Mouse (Mus musculus): Measurements from ENCODE around the gene Meltf.
A peak's percentile ranks its signal among the peaks of the same experiment; 100 is the strongest.

The Meltf gene

DNA sequence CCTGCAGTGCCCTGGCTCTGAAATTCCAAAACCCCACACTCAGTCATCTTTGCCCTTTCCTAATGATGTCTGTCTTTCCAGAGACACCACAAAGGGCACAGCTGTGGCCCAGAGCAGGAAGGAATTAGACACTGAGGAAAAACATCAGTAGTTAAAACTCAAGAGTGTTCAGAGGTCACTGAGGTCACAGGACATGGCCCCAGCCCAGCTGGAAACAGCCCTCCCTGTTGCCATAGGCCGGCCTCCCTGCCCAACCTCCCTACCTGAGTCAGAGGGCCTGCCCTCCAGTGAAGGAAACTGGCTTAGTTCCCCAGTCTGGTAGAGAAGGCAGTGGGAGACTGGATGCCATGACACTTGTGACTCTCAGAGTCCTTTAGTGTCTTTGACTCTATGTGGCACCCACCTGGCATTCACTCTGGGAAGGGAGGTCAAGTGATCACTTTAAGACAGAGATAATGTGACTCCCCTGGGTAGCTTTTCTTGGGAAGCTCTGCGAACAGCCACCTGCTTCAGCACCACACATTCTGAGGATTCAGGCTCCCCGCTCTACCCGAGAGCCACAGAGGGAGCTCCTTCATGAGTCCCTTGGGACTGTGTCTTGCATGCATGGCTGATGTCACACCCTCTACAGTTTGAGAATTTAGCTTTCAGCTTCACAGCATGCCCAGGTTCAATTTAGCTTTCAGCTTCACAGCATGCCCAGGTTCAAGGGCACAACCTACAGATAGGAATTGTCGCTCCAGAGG is 15.0 kb downstream of the Meltf start:
- no peak for DNase-seq (ENCODE audit: low read depth)

DNA sequence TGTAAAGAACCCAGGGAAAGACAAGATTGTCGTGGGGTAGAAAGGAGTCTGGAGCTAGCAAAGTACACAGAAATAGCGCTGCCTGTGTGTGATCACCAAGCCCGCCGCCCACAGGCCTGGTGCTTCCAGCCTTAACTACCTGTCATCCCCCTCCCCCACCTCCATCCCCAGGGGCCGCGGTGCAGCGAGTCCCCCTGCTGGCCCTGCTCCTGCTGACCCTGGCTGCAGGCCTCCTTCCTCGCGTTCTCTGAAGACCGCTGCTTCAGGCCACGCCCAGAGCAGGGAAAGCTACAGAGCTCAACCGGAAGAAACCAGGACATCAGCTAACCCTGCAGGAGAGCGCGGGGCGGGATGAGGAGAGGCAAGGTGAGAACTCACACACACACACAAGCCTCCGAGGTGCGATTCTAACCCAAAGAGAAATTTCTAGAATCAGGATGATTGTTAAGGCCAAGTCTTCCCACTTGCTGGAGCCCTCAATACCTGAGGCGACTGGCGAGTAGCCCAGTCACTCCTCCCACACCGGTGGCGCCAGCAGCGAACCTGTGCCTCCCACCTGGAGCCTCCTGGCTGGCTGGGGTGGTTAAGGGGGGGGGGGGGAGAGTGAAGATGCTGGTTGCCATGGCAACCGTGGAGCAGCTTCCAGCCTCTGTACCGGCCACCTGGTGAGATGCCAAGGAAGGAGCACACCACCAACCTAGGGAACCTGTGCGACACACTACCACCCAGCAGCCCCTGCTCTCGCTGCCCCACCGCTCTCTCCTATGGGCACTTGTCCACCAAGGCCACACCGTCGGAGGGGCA is 18.6 kb downstream of the Meltf start:
- DNase-seq (ENCODE audit: low read depth), result no peak

DNA sequence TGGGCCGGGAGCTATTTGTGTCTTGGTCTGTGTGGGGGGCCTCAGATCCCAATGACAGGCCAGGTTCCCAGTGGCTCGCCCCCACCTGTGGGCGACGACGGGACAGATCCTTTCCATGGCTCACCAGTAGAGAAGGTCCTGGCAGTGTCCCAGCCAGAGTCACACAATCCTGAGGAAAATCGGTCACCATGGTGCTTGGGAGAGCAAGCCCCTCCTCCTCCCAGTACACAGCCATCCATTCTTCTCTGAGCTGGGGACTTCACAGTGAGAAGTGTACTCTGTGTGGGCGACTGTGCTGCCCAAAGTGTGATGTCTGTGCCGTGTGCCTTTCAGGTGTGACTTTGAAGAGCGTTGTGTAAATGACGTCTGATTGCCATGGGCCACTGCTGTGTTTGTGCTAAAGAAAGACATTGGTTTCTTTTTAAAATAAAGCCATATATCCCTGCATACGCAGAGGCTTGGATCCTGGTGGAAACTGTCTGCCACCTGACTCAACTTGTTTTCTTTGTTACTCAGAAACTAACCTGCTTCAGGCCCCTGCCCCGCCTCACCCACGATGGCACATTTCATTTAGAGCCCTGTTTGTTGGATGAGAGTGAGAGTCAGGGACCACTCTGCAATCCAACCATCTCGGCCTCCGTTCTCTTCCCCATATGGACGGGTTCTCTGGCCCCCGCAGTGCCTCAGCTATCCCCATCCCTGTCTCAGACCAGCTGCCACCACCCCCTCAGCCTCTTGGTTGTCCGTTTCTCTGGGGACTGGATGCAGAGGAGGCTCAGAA is 20.1 kb downstream of the Meltf start:
- DNase-seq (ENCODE audit: low read depth), result no peak

DNA sequence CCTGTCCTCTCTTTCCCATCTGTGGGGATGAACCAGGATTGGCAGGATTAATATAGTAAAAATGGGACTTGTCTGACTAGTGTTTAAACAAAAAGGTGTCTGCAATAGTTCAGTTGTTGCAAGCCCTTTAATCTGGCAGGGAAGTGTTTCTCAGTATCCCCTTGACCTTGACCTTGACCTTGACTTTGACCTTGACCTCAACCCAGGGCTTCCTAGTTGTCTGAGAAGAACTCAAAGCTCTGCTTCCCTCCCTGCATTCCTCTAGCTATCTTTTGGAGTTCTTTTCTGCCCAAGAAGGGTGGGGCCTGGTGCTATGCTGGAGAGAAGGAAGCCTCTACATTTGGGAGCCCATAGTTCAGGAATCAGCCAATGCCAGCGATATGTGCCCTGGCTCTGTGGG is 23.3 kb downstream of the Meltf start:
- no peak for DNase-seq (ENCODE audit: low read depth)

DNA sequence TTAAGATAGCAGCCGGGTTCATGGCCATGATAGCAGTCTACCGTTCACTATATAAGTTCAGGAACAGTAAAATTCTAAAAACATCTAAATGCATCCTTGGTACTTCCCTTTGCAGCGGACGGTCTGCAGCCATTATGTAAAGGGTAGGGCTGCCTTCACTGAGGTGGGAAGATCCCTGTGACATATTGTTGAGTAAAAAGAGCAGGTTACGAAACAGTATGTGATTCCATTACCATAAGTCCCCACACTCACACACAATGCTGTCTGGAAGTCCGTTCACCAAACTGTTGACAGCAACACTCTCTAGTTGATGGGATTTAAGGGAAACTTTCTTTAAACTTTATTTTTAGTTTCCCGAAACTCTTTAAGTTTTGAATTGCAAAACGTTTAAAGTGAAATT is 24.6 kb downstream of the Meltf start:
- no peak for DNase-seq (ENCODE audit: low read depth)

DNA sequence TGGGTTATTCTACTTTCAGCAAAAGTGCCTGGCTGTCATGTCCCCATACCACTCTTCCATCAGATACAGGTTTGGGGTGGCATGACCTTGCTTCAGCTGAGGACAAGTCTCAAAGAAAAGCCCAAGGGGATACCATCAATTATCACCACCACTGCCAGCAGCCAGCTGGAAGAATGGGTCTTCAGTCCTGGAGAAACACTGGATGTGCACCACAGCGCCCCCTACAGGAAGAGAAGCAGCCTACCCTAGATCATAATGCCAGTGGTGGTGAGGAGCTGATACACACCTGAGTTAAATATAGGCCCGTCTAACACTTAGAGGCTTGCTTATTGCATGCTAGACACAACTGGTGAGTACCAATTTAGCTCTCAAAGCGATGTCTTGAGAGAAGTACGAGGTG is 26.7 kb downstream of the Meltf start:
- peak; percentile 20 for DNase-seq (ENCODE audit: low read depth)

DNA sequence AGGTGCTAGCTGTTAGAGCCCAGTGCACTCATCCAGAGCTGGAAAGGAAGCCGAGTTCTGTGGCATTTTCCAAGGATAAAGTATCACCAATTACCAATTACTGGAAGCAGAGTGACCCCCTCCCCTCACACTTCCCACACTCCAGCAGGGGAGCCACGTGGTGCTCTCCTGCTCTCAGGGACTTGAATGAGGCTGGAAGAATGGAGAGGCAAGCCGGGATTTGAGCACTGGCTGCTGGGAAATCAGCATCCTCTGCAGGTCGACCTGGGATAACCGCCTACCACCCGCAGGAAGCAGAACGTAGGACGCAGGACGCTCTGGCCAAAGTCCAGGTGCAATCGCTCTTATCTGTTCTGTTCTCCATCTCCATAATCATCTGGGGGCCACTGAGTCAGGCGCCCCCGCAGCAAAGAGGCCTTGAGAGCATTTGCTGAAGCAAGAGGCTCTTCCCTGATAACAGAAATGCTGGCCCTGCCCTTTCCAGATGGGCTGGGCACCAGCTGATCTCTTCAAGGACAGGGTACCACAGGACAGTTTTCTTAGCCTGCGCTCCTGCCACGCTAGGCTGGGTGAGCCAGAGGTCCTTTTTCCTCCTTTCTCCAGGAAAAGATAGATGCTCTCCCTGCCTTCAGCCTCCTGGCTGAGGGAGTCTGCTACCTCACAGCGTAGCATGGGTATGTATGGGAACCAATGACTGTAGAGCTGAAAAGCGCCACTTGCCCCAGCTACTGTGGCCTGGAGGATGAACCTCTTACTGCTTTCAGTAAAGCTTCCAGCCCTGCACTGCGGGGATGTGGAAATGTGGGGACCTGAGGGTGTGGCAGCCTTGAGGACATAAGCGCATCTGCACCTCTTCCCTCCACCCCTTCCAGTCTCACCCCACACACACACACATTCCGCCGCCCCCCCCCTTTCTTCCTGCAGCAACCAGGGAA is 27.5 kb downstream of the Meltf start:
- DNase-seq (ENCODE audit: low read depth), result no peak

DNA sequence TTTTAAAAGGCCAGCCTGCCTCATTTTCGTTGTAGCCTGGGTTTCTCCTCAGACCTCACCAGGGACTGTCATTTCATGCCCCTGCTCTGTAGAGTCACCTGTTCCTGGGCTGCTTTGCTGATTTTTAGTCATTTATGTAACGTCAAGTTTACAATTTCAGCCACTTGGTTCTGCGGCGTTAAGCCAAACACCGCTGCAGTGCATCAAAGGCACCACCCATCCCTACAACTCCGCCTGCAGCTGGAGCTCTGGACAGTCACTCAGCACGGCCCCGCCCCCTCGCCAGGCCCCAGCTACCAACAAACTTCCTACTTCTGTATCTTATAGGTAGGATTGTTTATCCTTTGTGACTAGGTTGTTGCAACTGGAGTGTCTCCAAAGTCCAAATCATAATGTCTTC is 28.3 kb downstream of the Meltf start:
- DNase-seq (ENCODE audit: low read depth), result no peak

DNA sequence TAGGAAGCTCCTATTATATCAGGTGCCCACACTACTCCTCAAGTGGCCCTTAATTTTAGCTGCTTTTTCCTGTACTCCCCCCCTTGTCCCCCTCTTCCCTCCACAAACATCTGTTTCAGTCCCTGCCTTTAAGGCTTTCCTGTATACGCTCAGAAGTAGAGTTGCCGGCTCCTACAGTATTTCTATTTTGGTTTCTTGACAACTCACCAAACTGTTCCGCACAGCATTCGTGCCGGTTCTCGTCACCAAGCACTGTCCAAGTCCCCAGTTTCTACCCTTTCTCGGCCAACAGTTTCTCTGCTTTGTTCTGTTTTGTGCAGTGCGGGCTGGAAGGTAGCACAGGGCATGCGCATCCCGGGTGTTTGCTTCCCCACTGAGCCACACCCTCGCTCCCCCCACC is 30.3 kb downstream of the Meltf start:
- DNase-seq (ENCODE audit: low read depth), result no peak

DNA sequence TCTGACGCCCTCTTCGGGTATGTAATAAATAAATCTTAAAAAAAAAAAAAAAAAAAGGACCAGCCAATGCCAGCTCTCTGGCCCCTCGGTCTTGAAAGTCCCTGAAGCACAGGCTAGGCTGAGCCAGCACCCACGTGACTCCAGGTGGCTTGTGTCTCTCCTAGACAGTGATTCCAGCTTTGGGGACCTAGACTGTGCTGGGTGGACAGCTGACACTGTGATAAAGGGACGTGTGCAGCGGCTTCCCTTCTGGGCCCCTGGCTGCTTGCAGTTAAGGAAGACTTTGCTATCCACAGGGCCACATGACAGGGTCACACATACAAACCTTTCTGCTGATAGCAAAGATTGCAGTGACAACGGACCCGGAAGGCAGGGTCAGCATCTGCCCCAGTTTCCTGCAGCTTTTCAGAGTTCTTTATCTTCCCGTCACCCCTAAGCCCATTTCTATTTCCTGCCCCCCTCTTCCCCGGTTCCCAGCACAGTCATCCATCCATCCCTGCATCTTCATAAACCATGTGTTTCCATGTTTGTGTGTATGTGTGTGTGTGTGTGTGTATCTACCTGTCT is 31.8 kb downstream of the Meltf start:
- no peak for DNase-seq (ENCODE audit: low read depth)

DNA sequence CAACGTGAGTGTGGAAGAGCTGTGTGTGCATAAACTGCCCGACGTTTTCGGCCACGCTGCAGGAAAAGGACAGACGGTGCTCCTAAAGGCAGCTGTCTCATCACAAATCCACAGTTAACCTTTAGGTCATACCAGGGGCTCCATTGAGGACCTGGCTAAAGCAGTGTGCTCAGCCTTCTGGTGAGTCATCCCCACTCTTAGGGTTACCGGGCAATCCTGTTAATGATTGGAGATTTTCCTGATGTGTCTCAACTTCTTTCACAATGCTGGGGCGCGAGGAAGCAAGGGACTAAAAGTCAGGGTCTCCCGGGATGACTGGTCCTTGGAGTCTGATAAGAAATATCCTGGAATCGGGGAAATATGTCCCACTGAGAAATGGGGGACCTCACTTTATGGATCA is 39.2 kb downstream of the Meltf start:
- DNase-seq (ENCODE audit: low read depth), result no peak

DNA sequence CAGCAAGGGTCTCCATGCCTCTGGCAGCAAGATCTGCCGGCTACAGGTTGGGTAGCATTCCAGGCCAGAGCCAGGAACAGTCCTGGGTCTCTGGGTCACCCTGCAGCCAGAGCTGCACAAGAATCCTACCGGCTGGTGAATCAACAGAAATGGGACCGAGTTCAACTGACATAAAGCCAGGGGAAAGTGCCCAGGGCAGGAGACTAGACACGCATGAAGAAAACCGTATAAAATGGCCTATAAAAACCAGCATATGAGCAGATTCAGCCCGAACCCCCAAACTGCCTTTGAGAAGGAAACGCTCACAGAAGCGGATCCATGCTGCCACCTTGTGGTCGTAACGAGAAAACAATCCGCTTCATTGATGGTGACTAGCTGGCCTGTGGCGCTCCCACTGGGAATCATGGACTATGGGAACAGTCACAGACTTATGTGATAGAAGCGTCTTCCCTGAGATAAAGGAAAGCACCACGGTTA is 39.7 kb downstream of the Meltf start:
- DNase-seq (ENCODE audit: low read depth), result peak; percentile 76

DNA sequence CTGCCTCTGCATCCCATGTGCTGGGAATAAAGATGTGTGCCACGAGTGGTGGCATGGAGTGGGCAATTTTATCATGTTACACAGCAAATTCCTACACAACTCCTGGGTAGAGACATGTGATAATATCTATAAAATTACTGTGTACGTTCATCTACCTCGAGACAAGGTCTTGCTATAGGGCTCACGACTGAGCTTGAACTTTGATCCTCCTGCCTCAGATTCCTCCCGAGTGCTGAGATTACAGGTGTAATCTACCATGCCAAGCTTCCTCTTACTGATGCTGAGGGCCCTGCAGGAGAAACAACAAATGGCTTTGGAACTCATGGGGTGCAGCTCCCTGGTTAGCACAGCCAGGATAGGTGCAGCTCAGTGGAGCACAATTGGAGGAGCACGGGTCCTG is 45.8 kb downstream of the Meltf start:
- no peak for DNase-seq (ENCODE audit: low read depth)

DNA sequence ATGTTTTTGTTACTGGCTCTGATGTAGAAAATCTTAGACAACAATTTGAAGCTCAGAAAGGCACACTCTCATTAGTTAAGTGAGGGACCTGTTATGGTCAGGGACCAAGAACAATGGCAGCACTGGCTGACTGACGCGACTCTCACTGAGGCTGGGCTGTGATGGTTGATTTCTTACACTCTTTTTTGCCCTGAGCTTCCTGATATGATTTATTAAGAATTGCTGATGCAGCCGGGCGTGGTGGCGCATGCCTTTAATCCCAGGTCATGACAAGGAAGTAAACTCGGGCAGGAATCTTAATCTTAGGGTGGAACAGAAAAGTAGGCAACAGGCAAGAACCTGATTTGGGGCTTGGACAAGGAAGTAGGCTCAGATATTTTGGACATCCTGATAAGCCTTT is 47.5 kb downstream of the Meltf start:
- no peak for DNase-seq (ENCODE audit: low read depth)

DNA sequence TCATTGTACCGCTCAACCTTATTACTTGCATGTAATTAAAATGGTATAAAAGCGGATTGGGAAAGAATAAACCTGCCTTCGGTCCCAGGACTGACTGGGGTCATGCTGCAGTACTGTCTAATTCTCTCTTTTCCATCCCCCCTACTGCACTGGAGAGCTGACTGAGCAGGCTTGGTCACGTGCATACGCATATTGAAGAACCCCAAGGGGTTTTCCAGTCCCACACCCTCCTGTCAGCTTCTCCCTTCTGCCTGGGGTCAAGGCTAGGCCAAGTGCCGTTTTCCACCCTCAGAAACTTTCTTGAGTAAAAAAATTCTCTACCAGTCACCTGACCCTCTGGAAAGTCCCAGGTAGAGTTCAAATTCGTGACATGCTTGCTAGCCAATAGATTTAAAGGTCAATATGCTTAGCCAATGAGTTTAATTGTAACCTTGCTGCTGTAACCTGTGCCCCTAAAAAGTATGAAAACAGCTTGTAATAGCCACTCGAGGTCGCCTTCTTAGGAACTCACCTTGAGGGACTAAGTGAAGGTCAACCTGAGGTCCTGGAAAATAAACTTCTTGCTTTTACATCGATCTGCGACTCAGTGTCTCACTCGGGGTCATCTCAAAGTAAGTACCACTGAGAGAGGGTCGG is 48.1 kb downstream of the Meltf start:
- no peak for DNase-seq (ENCODE audit: low read depth)

DNA sequence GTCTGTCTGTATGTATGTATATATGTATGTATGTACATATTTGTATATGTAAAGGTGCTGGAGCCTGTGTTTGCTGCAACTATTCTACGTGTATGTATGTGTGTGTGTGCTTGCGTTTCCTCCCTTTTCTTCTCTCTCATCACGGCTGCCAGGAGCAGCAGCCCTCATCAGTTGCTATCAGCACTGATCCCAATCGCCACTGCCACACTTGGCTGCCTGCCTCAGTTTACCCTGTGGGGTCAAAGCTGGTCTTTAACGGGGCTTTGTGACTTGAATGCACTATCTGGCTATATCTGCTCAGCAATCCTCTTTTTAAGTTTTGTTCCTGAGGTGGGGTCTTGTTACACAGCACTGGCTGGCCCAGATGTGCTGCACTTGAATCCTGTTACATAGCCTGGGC is 48.8 kb downstream of the Meltf start:
- DNase-seq (ENCODE audit: low read depth), result no peak

DNA sequence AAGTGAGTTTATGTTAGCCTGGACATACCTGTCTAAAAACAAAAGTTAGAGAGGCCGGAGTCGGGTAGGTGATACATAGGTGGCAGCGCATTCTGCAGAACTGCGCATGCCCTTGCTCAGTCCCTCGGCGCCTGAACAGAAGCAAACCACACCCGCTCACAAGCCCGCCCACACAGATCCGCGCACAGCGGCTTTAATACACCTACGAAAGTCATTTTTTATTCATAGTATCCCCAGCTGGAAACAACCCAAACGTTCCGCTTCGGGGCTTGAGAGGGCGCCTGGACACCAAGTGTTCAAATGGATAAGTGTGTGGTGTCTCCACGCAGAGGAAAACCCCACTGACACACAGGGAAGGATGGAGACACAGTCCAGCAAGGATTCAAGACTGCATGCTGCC is 52.7 kb downstream of the Meltf start:
- DNase-seq (ENCODE audit: low read depth), result no peak

DNA sequence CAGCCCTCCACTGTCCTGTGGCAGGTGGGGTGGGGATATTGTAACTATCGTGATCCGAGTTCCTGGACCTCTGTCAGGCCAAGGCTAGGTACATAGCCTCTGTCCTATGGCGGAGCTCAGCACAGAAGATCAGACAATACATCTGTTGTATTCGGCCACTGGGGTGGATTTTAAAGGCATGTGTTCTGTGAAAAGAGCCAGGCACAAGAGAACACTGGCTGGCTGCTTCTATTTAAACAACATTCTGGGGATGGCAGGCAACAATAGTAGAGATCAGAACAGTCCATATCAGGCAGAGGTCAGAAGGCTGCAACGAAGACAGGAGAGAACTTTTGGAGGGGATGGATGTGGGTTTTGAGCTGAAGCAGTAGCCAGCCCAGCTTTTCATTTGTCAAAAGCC is 53.6 kb downstream of the Meltf start:
- DNase-seq (ENCODE audit: low read depth), result no peak

DNA sequence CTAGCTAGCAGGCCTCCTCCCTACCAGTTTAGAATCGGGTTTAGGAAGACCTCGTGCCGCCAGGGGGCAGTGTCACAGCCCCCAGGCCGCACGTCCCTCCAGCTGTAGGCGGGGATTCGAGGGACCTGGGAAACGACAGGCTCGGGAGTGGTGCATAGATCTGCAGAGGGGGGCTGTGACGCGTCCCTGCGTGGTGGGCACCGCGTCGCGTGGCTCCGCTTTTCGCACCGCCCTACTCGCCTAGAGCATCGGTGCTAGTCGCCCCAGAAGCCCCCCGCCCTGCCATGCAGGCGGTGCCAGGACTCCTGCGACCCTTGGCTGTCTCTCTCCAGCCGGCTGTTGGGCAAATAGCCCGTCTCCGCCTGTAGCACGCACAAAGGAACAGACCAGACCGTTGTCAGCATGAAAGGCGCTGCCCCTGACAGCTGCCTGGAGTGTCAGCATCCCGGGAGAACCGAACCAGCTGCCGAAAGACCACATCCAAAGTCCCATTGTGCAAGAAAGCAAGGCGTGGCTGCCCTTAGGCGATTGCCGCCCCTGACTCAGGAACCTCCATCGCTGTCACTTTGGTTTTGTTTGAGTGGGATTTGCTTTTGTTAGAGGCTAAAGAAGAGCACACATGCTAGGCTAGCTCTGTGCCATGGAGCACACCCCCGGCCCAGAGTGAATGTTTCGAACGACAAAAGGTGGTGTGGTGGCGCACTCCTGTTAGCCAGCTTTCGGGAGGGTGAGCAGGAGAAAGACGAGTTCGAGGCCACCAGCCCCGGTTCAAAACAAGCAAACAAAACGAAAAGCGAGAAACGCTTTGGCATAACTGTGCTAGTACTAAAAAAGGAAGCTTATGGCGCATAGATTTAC is 54.5 kb downstream of the Meltf start:
- DNase-seq (ENCODE audit: low read depth), result peak; percentile 86
